Mouse (Mus musculus): ENCODE results near the gene 1700010I14Rik.
A peak's percentile ranks its signal among the peaks of the same experiment; 100 is the strongest.

The 1700010I14Rik gene

GRCm38 (mm10) chr17:8988119-8988807 is at the start of gene 1700010I14Rik:
Gene 1700010I14Rik, plus strand, starts transcription at chr17:8988333.
- peak; percentile 78 for DNase-seq (ENCODE audit: extremely low read depth, low read depth)

GRCm38 (mm10) chr17:8951588-8951987 is 36.5 kb upstream of the 1700010I14Rik start:
- no peak for DNase-seq (ENCODE audit: extremely low read depth, low read depth)

- DNase-seq (ENCODE audit: extremely low read depth, low read depth): no peak
Observed at GRCm38 (mm10) chr17:8952951-8953350, 35.2 kb upstream of the 1700010I14Rik start.

- no peak for DNase-seq (ENCODE audit: extremely low read depth, low read depth)
Observed at GRCm38 (mm10) chr17:8958125-8958524, 30.0 kb upstream of the 1700010I14Rik start.

- DNase-seq (ENCODE audit: extremely low read depth, low read depth): no peak
Observed at GRCm38 (mm10) chr17:8960386-8960785, 27.7 kb upstream of the 1700010I14Rik start.

DNA sequence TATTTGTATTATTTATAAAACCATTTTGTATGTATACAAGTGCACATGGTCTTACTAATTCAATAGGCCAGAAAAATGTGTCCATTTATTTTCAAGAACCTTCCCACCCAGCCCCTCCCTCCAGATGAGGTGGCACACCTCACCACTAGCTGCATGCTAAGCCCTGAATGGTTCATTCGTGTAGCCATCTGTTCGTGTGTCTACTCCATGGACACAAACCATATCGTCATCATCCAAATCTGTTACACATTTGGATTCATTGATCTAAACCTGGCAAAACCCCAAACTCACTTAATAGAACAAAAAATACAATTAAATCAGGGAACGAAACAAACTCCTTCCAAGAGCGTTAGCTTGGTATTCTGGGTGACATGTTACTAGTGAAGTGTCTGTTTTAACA is 27.0 kb upstream of the 1700010I14Rik start:
- DNase-seq (ENCODE audit: extremely low read depth, low read depth): no peak

DNA sequence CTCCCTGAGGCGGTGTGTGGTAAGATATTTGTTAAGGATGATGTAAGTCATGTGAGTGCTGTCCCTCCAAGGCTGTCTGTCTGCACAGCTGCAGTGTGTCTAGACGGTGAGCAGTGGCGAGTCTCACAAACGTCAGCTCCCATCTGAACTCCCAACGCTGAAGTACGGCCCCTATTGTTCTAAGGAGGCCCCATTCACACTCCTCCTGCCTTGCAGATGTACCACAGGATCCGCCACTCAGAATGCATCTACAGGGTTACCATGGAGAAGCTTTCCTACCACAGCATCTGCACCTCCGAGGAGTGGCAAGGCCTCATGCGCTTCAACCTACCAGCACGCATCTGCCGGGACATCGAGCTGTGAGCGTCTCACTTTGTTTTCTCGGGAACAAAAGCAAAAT is 26.5 kb upstream of the 1700010I14Rik start:
- no peak for DNase-seq (ENCODE audit: extremely low read depth, low read depth)

GRCm38 (mm10) chr17:8965177-8965576 is 23.0 kb upstream of the 1700010I14Rik start:
- no peak for DNase-seq (ENCODE audit: extremely low read depth, low read depth)

GRCm38 (mm10) chr17:8972152-8972854 is 15.8 kb upstream of the 1700010I14Rik start:
- no peak for DNase-seq (ENCODE audit: extremely low read depth, low read depth)

- no peak for DNase-seq (ENCODE audit: extremely low read depth, low read depth)
Observed at GRCm38 (mm10) chr17:8973331-8973730, 14.8 kb upstream of the 1700010I14Rik start.

GRCm38 (mm10) chr17:8974423-8974822 is 13.7 kb upstream of the 1700010I14Rik start:
- DNase-seq (ENCODE audit: extremely low read depth, low read depth): no peak

DNA sequence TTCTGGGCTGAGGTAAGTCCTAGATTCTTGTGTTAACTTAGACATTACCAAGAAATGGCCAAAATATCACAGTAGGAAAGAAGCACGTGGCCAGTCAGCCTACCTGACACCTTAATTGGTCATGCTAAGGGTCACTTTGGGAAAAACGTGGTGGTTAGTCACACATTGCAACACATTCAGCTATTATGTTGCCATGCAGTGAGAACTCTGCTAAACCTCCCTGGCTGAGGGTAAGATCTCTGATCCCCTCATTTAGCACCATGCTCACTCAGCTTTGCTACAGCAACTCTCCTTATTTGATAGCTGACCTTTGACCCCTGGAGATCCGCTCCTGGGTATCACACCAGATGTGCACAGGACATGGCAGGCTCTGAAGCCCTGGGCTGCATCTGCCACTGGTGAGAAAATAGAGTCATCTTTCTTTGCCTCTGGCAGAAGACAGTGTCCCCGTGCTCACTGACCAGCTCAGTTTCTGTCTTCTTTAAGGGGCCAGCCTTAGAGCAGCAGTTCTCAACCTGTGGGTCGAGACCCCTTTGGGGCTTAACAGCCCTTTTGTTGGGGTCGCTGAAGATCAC is 13.2 kb upstream of the 1700010I14Rik start:
- DNase-seq (ENCODE audit: extremely low read depth, low read depth): no peak

- DNase-seq (ENCODE audit: extremely low read depth, low read depth): no peak
Observed at GRCm38 (mm10) chr17:8976745-8977144, 11.4 kb upstream of the 1700010I14Rik start.

DNA sequence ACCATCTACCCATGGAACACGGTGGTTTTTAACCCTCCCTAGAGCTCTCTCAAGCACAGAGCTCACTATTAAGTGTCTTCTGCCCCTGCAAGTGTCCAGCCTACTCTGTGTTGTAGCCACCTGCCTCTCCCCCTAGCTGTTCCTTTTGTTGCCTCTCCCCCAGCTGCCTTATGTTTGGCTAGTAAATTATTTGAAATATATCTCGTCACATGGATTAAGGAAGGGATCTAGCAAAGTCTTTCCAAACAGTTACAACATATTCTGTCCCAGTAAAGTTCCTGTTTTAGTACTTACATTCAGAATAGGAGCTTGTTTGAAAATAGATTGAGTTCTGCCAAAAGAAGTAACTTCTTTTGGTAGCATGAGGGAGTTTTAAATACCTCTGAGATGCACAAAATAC is 10.9 kb upstream of the 1700010I14Rik start:
- no peak for DNase-seq (ENCODE audit: extremely low read depth, low read depth)

DNA sequence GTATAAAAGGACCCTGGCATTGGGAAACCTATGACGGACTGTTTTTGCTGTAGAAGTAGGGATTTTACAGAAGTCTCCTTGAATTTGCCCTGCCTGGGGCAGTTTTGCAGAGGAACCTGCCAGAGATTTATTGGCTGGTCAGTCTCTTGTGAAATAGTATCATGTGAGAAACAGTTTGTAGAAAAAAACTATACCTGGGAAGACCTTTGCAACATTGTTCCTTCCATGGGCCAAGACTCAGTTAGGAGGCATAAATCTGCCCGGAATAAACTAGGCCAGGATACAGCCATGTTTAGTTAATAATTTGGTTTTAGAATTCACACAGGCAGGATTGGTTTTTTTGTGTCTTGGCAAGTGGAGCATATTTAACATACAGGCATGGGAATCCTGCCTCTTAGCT is 4.6 kb upstream of the 1700010I14Rik start:
- DNase-seq (ENCODE audit: extremely low read depth, low read depth): no peak

DNA sequence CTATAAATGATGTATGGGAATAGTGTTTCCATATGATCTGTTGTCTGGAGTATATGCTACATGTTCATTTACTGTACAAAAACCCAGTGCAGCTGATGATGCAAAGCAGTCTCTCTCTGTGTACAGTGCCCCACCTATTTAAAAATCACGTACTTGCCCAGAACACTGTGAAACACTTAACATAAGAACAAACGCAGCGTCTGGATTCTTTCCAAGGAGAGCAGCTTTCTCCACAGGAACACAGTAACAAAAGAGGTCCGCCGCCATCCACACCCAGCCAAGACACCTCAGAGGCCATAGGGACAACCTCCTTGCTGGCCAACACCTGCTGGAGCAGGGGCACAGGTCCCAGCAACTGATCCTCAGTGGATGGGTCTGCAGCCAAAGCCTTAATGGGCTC is 2.4 kb upstream of the 1700010I14Rik start:
- DNase-seq (ENCODE audit: extremely low read depth, low read depth): no peak

- no peak for DNase-seq (ENCODE audit: extremely low read depth, low read depth)
Observed at GRCm38 (mm10) chr17:8986551-8986950, 1.6 kb upstream of the 1700010I14Rik start.

- DNase-seq (ENCODE audit: extremely low read depth, low read depth): no peak
Observed at GRCm38 (mm10) chr17:8987369-8987768, 764 bp upstream of the 1700010I14Rik start.

- DNase-seq (ENCODE audit: extremely low read depth, low read depth): no peak
Observed at GRCm38 (mm10) chr17:8991160-8991559, 3.0 kb downstream of the 1700010I14Rik start.

DNA sequence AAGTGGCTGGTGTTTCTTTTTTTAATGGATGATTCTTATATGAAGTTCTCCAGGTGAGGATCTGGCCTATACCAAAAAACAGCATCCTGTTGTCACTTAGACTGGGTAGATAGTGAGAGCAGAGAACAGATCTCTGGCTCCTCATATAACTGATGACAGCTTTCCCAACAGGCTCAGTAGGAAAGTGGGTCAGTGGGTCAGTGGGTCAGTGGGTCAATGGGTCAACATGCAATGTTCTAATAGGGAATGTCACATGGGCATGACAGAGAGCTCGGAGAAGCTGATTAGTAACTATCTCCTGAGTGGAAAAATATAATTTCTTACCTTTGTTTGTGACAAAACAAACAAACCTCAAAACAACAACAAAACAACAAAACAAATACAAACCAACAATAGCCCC is 7.2 kb downstream of the 1700010I14Rik start:
- DNase-seq (ENCODE audit: extremely low read depth, low read depth): no peak

DNA sequence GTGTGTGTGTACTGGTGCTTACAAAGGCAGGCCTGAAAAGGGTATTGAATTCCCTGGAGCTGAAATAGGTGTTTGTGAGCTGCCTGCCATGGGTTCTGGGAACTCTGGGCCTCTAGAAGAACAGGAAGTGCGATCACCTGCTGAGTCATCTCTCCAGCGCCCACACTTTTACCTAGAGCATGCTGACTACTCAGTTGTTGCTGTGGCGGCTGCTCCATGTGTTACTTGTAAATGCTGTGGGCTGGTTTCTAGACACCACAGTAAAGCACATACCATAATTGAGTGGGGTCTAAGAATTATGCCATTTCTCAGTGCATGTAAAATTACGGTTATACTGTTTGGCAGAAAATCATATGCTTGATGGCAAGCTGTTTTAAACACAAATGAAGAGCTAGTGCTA is 14.3 kb downstream of the 1700010I14Rik start:
- no peak for DNase-seq (ENCODE audit: extremely low read depth, low read depth)

GRCm38 (mm10) chr17:9004516-9004915 is 16.4 kb downstream of the 1700010I14Rik start:
- DNase-seq (ENCODE audit: extremely low read depth, low read depth): no peak

Data from MEL-GATA-1-ER (cell line).